Mouse (Mus musculus): ENCODE data around the gene Gm49630. TPM values are rescaled to one million over a fixed set of nuclear protein-coding genes. Genes with fewer than 3 reads are reported as not detected.
"Not testable (repeated sequence)": the region's sequence is repeated elsewhere in the genome, so short reads cannot be mapped to it uniquely, and the experiment has no call there.

Gene Gm49630
- polyA plus RNA-seq, 1 experiment: not detected

- H3K27ac ChIP-seq (ENCODE audit: control insufficient read depth, insufficient read depth, low read depth, low read length, poor library complexity); H3K4me3 ChIP-seq (replicated peaks; ENCODE audit: control insufficient read depth, low read depth, low read length); H3K4me1 ChIP-seq (ENCODE audit: control insufficient read depth, insufficient read depth, low read length): not testable (repeated sequence)
- 63% methylated on average over 8 of the region's 8 CpGs for WGBS
Observed at GRCm38 (mm10) chr17:7386016-7386415, 14.2 kb upstream of the Gm49630 start.

- WGBS: 78% methylated on average over 3 of the region's 3 CpGs
- not testable (repeated sequence) for H3K4me1 ChIP-seq (ENCODE audit: control insufficient read depth, insufficient read depth, low read length)
Observed at GRCm38 (mm10) chr17:7385364-7385763, 13.6 kb upstream of the Gm49630 start, which contains the start of gene Unc93a2. TSS of gene Unc93a2 (minus strand) at chr17:7385464.

GRCm38 (mm10) chr17:7383167-7384143 is 11.7 kb upstream of the Gm49630 start:
- not testable (repeated sequence) for H3K4me1 ChIP-seq (ENCODE audit: control insufficient read depth, insufficient read depth, low read length); H3K4me3 ChIP-seq (replicated peaks; ENCODE audit: control insufficient read depth, low read depth, low read length); H3K27ac ChIP-seq (ENCODE audit: control insufficient read depth, insufficient read depth, low read depth, low read length, poor library complexity)
- WGBS: 80% methylated on average over 12 of the region's 13 CpGs

More at GRCm38 (mm10) chr17:7385364-7385763, 13.6 kb upstream of the Gm49630 start, which contains the start of gene Unc93a2:
- not testable (repeated sequence) for H3K27ac ChIP-seq (ENCODE audit: control insufficient read depth, insufficient read depth, low read depth, low read length, poor library complexity); H3K4me3 ChIP-seq (replicated peaks; ENCODE audit: control insufficient read depth, low read depth, low read length)

GRCm38 (mm10) chr17:7382711-7383110 is 10.9 kb upstream of the Gm49630 start:
- H3K27ac ChIP-seq (ENCODE audit: control insufficient read depth, insufficient read depth, low read depth, low read length, poor library complexity); H3K4me3 ChIP-seq (replicated peaks; ENCODE audit: control insufficient read depth, low read depth, low read length): not testable (repeated sequence)
- 77% methylated on average over 1 of the region's 3 CpGs for WGBS

GRCm38 (mm10) chr17:7377907-7378306 is 6.1 kb upstream of the Gm49630 start:
- WGBS: 31% methylated on average over 2 of the region's 3 CpGs
- H3K4me1 ChIP-seq (ENCODE audit: control insufficient read depth, insufficient read depth, low read length); H3K27ac ChIP-seq (ENCODE audit: control insufficient read depth, insufficient read depth, low read depth, low read length, poor library complexity); H3K4me3 ChIP-seq (replicated peaks; ENCODE audit: control insufficient read depth, low read depth, low read length): not testable (repeated sequence)

More at GRCm38 (mm10) chr17:7382711-7383110, 10.9 kb upstream of the Gm49630 start:
- not testable (repeated sequence) for H3K4me1 ChIP-seq (ENCODE audit: control insufficient read depth, insufficient read depth, low read length)

- WGBS: 89% methylated on average over 1 of the region's 3 CpGs
- not testable (repeated sequence) for H3K27ac ChIP-seq (ENCODE audit: control insufficient read depth, insufficient read depth, low read depth, low read length, poor library complexity); H3K4me1 ChIP-seq (ENCODE audit: control insufficient read depth, insufficient read depth, low read length); H3K4me3 ChIP-seq (replicated peaks; ENCODE audit: control insufficient read depth, low read depth, low read length)
Observed at GRCm38 (mm10) chr17:7376951-7377700, 5.3 kb upstream of the Gm49630 start.

GRCm38 (mm10) chr17:7369401-7369800 is 2.4 kb downstream of the Gm49630 start:
- not testable (repeated sequence) for H3K27ac ChIP-seq (ENCODE audit: control insufficient read depth, insufficient read depth, low read depth, low read length, poor library complexity); H3K4me1 ChIP-seq (ENCODE audit: control insufficient read depth, insufficient read depth, low read length); H3K4me3 ChIP-seq (replicated peaks; ENCODE audit: control insufficient read depth, low read depth, low read length)
- 61% methylated on average over 6 of the region's 6 CpGs for WGBS

GRCm38 (mm10) chr17:7366676-7367374 is 5.0 kb downstream of the Gm49630 start:
- 63% methylated on average over 5 of the region's 7 CpGs for WGBS
- H3K4me3 ChIP-seq (replicated peaks; ENCODE audit: control insufficient read depth, low read depth, low read length); H3K27ac ChIP-seq (ENCODE audit: control insufficient read depth, insufficient read depth, low read depth, low read length, poor library complexity); H3K4me1 ChIP-seq (ENCODE audit: control insufficient read depth, insufficient read depth, low read length): not testable (repeated sequence)

- 80% methylated on average over 1 of the region's 1 CpGs for WGBS
- not testable (repeated sequence) for H3K27ac ChIP-seq (ENCODE audit: control insufficient read depth, insufficient read depth, low read depth, low read length, poor library complexity); H3K4me1 ChIP-seq (ENCODE audit: control insufficient read depth, insufficient read depth, low read length); H3K4me3 ChIP-seq (replicated peaks; ENCODE audit: control insufficient read depth, low read depth, low read length)
Observed at GRCm38 (mm10) chr17:7366265-7366664, 5.5 kb downstream of the Gm49630 start.

GRCm38 (mm10) chr17:7365615-7366014 is 6.2 kb downstream of the Gm49630 start:
- no CpG with 5 or more reads among the region's 3 CpGs for WGBS
- not testable (repeated sequence) for H3K4me3 ChIP-seq (replicated peaks; ENCODE audit: control insufficient read depth, low read depth, low read length)

GRCm38 (mm10) chr17:7360749-7361465 is 10.9 kb downstream of the Gm49630 start:
- not testable (repeated sequence) for H3K4me1 ChIP-seq (ENCODE audit: control insufficient read depth, insufficient read depth, low read length); H3K27ac ChIP-seq (ENCODE audit: control insufficient read depth, insufficient read depth, low read depth, low read length, poor library complexity); H3K4me3 ChIP-seq (replicated peaks; ENCODE audit: control insufficient read depth, low read depth, low read length)
- 80% methylated on average over 9 of the region's 9 CpGs for WGBS

More at GRCm38 (mm10) chr17:7365615-7366014, 6.2 kb downstream of the Gm49630 start:
- H3K4me1 ChIP-seq (ENCODE audit: control insufficient read depth, insufficient read depth, low read length); H3K27ac ChIP-seq (ENCODE audit: control insufficient read depth, insufficient read depth, low read depth, low read length, poor library complexity): not testable (repeated sequence)

- H3K4me3 ChIP-seq (replicated peaks; ENCODE audit: control insufficient read depth, low read depth, low read length); H3K27ac ChIP-seq (ENCODE audit: control insufficient read depth, insufficient read depth, low read depth, low read length, poor library complexity); H3K4me1 ChIP-seq (ENCODE audit: control insufficient read depth, insufficient read depth, low read length): not testable (repeated sequence)
- WGBS: 77% methylated on average over 4 of the region's 4 CpGs
Observed at GRCm38 (mm10) chr17:7359806-7360205, 12.0 kb downstream of the Gm49630 start.
